Mouse (Mus musculus) small intestine, adult 2 months (tissue): ENCODE measurements at regions not wholly inside any gene's neighbourhood (a gene's known extent, or its start where the extent isn't known, plus 50 kb on each side); places are given as distances from the start of the nearest gene placed in this dataset.

Source experiments
- CTCF ChIP-seq: fragments of 200-500 bp; IDR thresholded peaks from 2 replicates; pipeline ENCODE4 v1.5.1; 2012; ENCODE audit warnings: low read depth, mild to moderate bottlenecking, control low read depth, inconsistent platforms, low read length, moderate library complexity, mixed read lengths; ENCODE audit not compliant: insufficient replicate concordance, insufficient read length; ENCODE audit errors: extremely low read depth
- POLR2A ChIP-seq: fragments of 200-500 bp; IDR thresholded peaks from 2 replicates; pipeline ENCODE4 v1.6.1; 2012; ENCODE audit warnings: low read depth, mild to moderate bottlenecking, control low read depth, inconsistent platforms, low read length, moderate library complexity

DNA sequence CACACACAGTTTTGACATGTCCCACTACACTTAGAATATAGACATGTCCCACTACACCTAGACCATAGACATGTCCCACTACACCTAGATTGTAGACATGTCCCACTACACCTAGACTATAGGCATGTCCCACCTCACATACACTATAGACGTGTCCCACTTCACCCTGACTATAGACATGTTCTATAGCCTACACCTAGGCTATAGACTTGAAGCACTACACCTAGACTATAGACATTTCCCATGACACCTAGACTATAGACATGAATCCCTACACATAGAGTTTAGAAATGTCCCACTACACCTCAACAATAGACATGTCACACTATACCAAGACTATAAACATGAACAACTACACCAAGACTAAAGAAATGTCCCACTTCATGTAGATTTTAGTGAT, 2580.9 kb downstream of the Gm37988 start:
- TF ChIP-seq CTCF (no peak), POLR2A (no peak)
